Comparison of ENCODE assay signal across 30 mouse cellular contexts in genomic region chr7:133543131-133543530, GRCm38 (mm10). TPM values are rescaled to one million over a fixed set of nuclear protein-coding genes. Genes with fewer than 3 reads are reported as not detected.
A peak's percentile ranks its signal among the peaks of the same experiment; 100 is the strongest.
DNase-seq lines count a peak whose midpoint lies in the region; ATAC-seq and TF ChIP-seq lines count a peak whose summit lies in the region.
"Had no signal": no experiment of that assay in that cellular context is flagged by ENCODE, and none has a peak within 500 bp of the region (broad histone marks: within the 10 kb centered on the region; RNA-seq: fewer than 3 reads in every experiment).

No protein-coding gene starts in this region.

- no peak overlapping the region for H3K27ac ChIP-seq in forebrain, embryonic 14.5 days (ENCODE audit: low read depth, low read length)
- no peak overlapping the region for H3K27ac ChIP-seq in forebrain, embryonic 16.5 days (ENCODE audit: low read length)
- peak overlapping the region; percentile 70 for H3K27ac ChIP-seq in layer of hippocampus, adult 2 months
- H3K27ac ChIP-seq: embryonic facial prominence, embryonic 15.5 days; limb, embryonic 12.5 days; liver, embryonic 13.5 days; neural tube, embryonic 12.5 days; stomach, postnatal 0 days had no signal

- no peaks in the 10 kb centered on the region for H3K4me1 ChIP-seq in forebrain, embryonic 14.5 days (ENCODE audit: control insufficient read depth, insufficient read depth, low read length)
- no peaks in the 10 kb centered on the region for H3K4me1 ChIP-seq in forebrain, embryonic 16.5 days (replicated peaks; ENCODE audit: control insufficient read depth, insufficient read depth, low read length)
- H3K4me1 ChIP-seq: embryonic facial prominence, embryonic 15.5 days; limb, embryonic 12.5 days; liver, embryonic 13.5 days; neural tube, embryonic 12.5 days had no signal

- H3K36me3 ChIP-seq in forebrain, embryonic 14.5 days (ENCODE audit: control insufficient read depth, insufficient read depth, low read length), result no peaks in the 10 kb centered on the region
- H3K36me3 ChIP-seq in forebrain, embryonic 16.5 days (ENCODE audit: control insufficient read depth, insufficient read depth), result no peaks in the 10 kb centered on the region
- H3K36me3 ChIP-seq: embryonic facial prominence, embryonic 15.5 days; limb, embryonic 12.5 days; liver, embryonic 13.5 days; neural tube, embryonic 12.5 days had no signal

- intact Hi-C loops in left cerebral cortex, postnatal 14 days (cut with DNase I), result no loop called here

- DNase-seq in forebrain, embryonic 14.5 days (ENCODE audit: low spot score), result peak; percentile 11
- DNase-seq in left cerebral cortex, postnatal 14 days (ENCODE audit: low spot score in 2 of 2), result peak; percentile 19 to 78
- DNase-seq in left cerebral cortex, adult 11 months (ENCODE audit: low spot score), result no peak
- DNase-seq in layer of hippocampus, adult 2 months (ENCODE audit: low spot score in 2 of 2), result peak; percentile 47 to 70
- peak; percentile 11 for DNase-seq in right cerebral cortex, postnatal 25 days
- no peak for DNase-seq in kidney, postnatal 10 days
- DNase-seq in adrenal gland, postnatal 36 days, result no peak
- DNase-seq: adrenal gland, adult 8-10 months; cerebellum, adult 9-10 months; kidney, adult 9 months; kidney, postnatal 25 days; liver, embryonic 13.5 days; lung, adult 2 months; lung, postnatal 14 days had no signal

- no peaks in the 10 kb centered on the region for H3K9me3 ChIP-seq in forebrain, embryonic 14.5 days (replicated peaks; ENCODE audit: control insufficient read depth, low read length)
- H3K9me3 ChIP-seq in forebrain, embryonic 16.5 days (ENCODE audit: control insufficient read depth, low read length), result no peaks in the 10 kb centered on the region
- H3K9me3 ChIP-seq: embryonic facial prominence, embryonic 15.5 days; liver, embryonic 13.5 days; neural tube, embryonic 12.5 days had no signal

- TF ChIP-seq CTCF in layer of hippocampus, adult 2 months (conservative IDR thresholded peaks at IDR 0.05), result no peak

- no peak for ATAC-seq in forebrain, embryonic 14.5 days
- no peak for ATAC-seq in forebrain, embryonic 16.5 days
- ATAC-seq: activated CD4-positive, CD25-positive, alpha-beta regulatory T cell, adult 4 months; hindbrain, embryonic 16.5 days; intestine, embryonic 16.5 days had no signal

- no peak overlapping the region for H3K4me2 ChIP-seq in forebrain, embryonic 14.5 days (ENCODE audit: low read length)
- no peak overlapping the region for H3K4me2 ChIP-seq in forebrain, embryonic 16.5 days (ENCODE audit: low read length)
- H3K4me2 ChIP-seq: embryonic facial prominence, embryonic 15.5 days; heart, embryonic 11.5 days; limb, embryonic 12.5 days; liver, embryonic 13.5 days; midbrain, embryonic 11.5 days; neural tube, embryonic 12.5 days had no signal

- no peak overlapping the region for H3K4me3 ChIP-seq in forebrain, embryonic 14.5 days (ENCODE audit: low read depth, low read length)
- no peak overlapping the region for H3K4me3 ChIP-seq in forebrain, embryonic 16.5 days (replicated peaks; ENCODE audit: low read length)
- H3K4me3 ChIP-seq in layer of hippocampus, adult 2 months, result no peak overlapping the region
- H3K4me3 ChIP-seq: embryonic facial prominence, embryonic 15.5 days; limb, embryonic 12.5 days; liver, embryonic 13.5 days; neural tube, embryonic 12.5 days had no signal

- H3K27me3 ChIP-seq in forebrain, embryonic 14.5 days (replicated peaks; ENCODE audit: control insufficient read depth, insufficient read depth, low read length), result no peaks in the 10 kb centered on the region
- no peaks in the 10 kb centered on the region for H3K27me3 ChIP-seq in forebrain, embryonic 16.5 days (replicated peaks; ENCODE audit: control insufficient read depth, insufficient read depth, low read length)
- H3K27me3 ChIP-seq: embryonic facial prominence, embryonic 15.5 days; limb, embryonic 12.5 days; liver, embryonic 13.5 days; neural tube, embryonic 12.5 days had no signal

- 88% methylated on average over 4 of the region's 4 CpGs for WGBS in forebrain, embryonic 14.5 days
- WGBS in forebrain, embryonic 16.5 days, result 84% methylated on average over 4 of the region's 4 CpGs

- no peak overlapping the region for H3K9ac ChIP-seq in forebrain, embryonic 14.5 days (ENCODE audit: low read length)
- no peak overlapping the region for H3K9ac ChIP-seq in forebrain, embryonic 16.5 days (replicated peaks; ENCODE audit: low read depth, low read length)
- H3K9ac ChIP-seq: embryonic facial prominence, embryonic 15.5 days; limb, embryonic 12.5 days; liver, embryonic 13.5 days; neural tube, embryonic 12.5 days had no signal

RNA-seq across cellular contexts. Expression of gene Tex36, which starts 58.8 kb away (rescaled TPM):
- not detected in 2 replicates for polyA plus RNA-seq in forebrain, embryonic 14.5 days (2014; fragmentation: Nextera tagmentation; extraction: Ambion mirVana)
- polyA plus RNA-seq in forebrain, embryonic 16.5 days (2015; fragmentation: Nextera tagmentation; extraction: Ambion mirVana), result not detected in 2 replicates
- total RNA-seq in left cerebral cortex, postnatal 14 days (2021), result not detected
- total RNA-seq in layer of hippocampus, adult 2 months (2021), result not detected
- total RNA-seq in adrenal gland, postnatal 36 days (2021), result not detected
- total RNA-seq: adrenal gland, adult 8-10 months; gastrocnemius, adult 8-10 months; hematopoietic stem cell, adult 5-6 weeks; left cerebral cortex, adult 18-20 months; megakaryocyte progenitor cell, adult 5-6 weeks; monocyte, adult 5-6 weeks had no signal
- polyA plus RNA-seq: activated CD4-positive, CD25-positive, alpha-beta regulatory T cell, adult 4 months; embryonic facial prominence, embryonic 15.5 days; heart, embryonic 11.5 days; heart, postnatal 0 days; hindbrain, embryonic 16.5 days; limb, embryonic 12.5 days; liver, embryonic 13.5 days; lung, adult 2 months; midbrain, embryonic 11.5 days; neural tube, embryonic 12.5 days; stomach, postnatal 0 days had no signal

Comparison
In these comparisons a context has a peak if more than half of its experiments do, and no peak if none do; other contexts are left out.
1. DNase-seq: peak in forebrain, embryonic 14.5 days (single experiment), left cerebral cortex, postnatal 14 days (2 of 2), layer of hippocampus, adult 2 months (2 of 2) and right cerebral cortex, postnatal 25 days (single experiment); none in left cerebral cortex, adult 11 months (single experiment), kidney, postnatal 10 days (single experiment) and adrenal gland, postnatal 36 days (0 of 2).